Mouse (Mus musculus) heart, postnatal 0 days (tissue): ENCODE measurements around the gene Tec.

Experiments
- CTCF ChIP-seq: IDR thresholded peaks from 2 replicates; pipeline ENCODE4 v1.5.1; 2016; ENCODE audit warnings: antibody characterized with exemption, control low read depth, low read depth
- EP300 ChIP-seq: IDR thresholded peaks from 2 replicates; pipeline ENCODE4 v1.6.1; 2016; ENCODE audit warnings: antibody characterized with exemption, low read depth

GRCm38 (mm10) chr5:72916851-72917250 is 48.6 kb upstream of the Tec start:
- TF ChIP-seq EP300 = no peak
- TF ChIP-seq CTCF = no peak
